Mouse (Mus musculus) heart, embryonic 10.5 days (tissue): ENCODE data around the gene Add3. TPM values are rescaled to one million over a fixed set of nuclear protein-coding genes. Genes with fewer than 3 reads are reported as not detected.
A peak's percentile ranks its signal among the peaks of the same experiment; 100 is the strongest.

Experiments
- DNase-seq: peaks from one replicate; pipeline ENCODE4 v3.0.0-alpha.2; 2017; ENCODE audit warnings: low spot score
- H3K27ac ChIP-seq: fragments of 300-500 bp; sonication (generic); 2 replicates; pipeline ENCODE4 v1.5.1; 2016; ENCODE audit warnings: mild to moderate bottlenecking
- H3K27me3 ChIP-seq: fragments of 300-500 bp; sonication (generic); 2 replicates; pipeline ENCODE4 v1.6.1; 2016; ENCODE audit warnings: mild to moderate bottlenecking; ENCODE audit not compliant: poor library complexity, insufficient read depth, severe bottlenecking
- H3K36me3 ChIP-seq: fragments of 300-500 bp; sonication (generic); 2 replicates; pipeline ENCODE4 v1.6.1; 2016; ENCODE audit warnings: mild to moderate bottlenecking, moderate library complexity
- H3K4me1 ChIP-seq: fragments of 300-500 bp; sonication (generic); 2 replicates; pipeline ENCODE4 v1.6.1; 2016; ENCODE audit warnings: mild to moderate bottlenecking
- H3K4me3 ChIP-seq: fragments of 300-500 bp; sonication (generic); 2 replicates; pipeline ENCODE4 v1.5.1; 2016; ENCODE audit warnings: mild to moderate bottlenecking, moderate library complexity
- H3K9me3 ChIP-seq: fragments of 300-500 bp; sonication (generic); 2 replicates; pipeline ENCODE4 v1.6.1; 2016; ENCODE audit warnings: mild to moderate bottlenecking, moderate library complexity
- WGBS: fragments of 180-500 bp; shearing (Covaris S2); methylation state at CpG from one replicate; pipeline ENCODE4 v1.1.7; 2016; 5-methylcytosine and 5-hydroxymethylcytosine counted together
- polyA plus RNA-seq: library from polyadenylated mRNA; unstranded; fragments of >200 nt; fragmentation: Nextera tagmentation; extraction: Ambion mirVana; gene quantifications from 2 replicates; pipeline ENCODE4 v1.2.1, GENCODE M21; 2016

Add3 gene
- polyA plus RNA-seq, 1 experiment from 2014 or later: 128 TPM

DNA sequence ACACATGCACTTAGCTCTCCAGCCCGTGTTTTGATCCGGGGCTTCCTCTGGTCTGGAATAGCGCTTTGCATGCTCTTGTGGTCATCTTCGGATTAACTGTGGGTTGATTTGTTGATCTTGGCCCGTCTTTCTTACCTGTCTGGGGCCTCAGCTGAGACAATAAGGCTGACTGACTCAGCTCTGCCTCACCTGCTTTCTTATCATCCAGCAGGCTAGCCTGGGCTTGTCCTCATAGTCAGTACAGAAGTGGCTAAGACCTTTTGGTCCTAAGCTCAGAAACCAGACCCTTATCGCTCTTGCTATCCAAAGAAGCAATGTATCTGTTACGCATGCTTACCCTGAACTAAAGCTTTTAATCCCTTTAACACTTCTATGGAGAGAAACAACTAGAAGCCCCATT is 143.5 kb downstream of the Add3 start:
- DNase-seq: peak; percentile 70
- H3K9me3 ChIP-seq: no peaks in the 10 kb centered on the region
- H3K27me3 ChIP-seq: no peaks in the 10 kb centered on the region
- 80% methylated on average over 7 of the region's 7 CpGs for WGBS
- H3K4me1 ChIP-seq: peaks cover 32% of the 10 kb centered on the region
- no peaks in the 10 kb centered on the region for H3K36me3 ChIP-seq
- no peak overlapping the region for H3K4me3 ChIP-seq
- 0 out of 2 replicates have a peak overlapping the region, but pooled peaks have one; percentile 49 for H3K27ac ChIP-seq

- H3K9me3 ChIP-seq: no peaks in the 10 kb centered on the region
- no peak overlapping the region for H3K4me3 ChIP-seq
- peak overlapping the region; percentile 49; the same call in 1 of the 2 replicates for H3K27ac ChIP-seq
- no peaks in the 10 kb centered on the region for H3K36me3 ChIP-seq
- peaks cover 24% of the 10 kb centered on the region for H3K4me1 ChIP-seq
- H3K27me3 ChIP-seq: no peaks in the 10 kb centered on the region
- no peak for DNase-seq
- 38% methylated on average over 20 of the region's 20 CpGs for WGBS
Measured at GRCm38 (mm10) chr19:53284268-53285208, 144.3 kb downstream of the Add3 start.

- H3K27ac ChIP-seq: 0 out of 2 replicates have a peak overlapping the region, but pooled peaks have one; percentile 22
- DNase-seq: no peak
- WGBS: 61% methylated on average over 23 of the region's 23 CpGs
- H3K4me3 ChIP-seq: no peak overlapping the region
- no peaks in the 10 kb centered on the region for H3K36me3 ChIP-seq
- no peaks in the 10 kb centered on the region for H3K9me3 ChIP-seq
- peaks cover 29% of the 10 kb centered on the region for H3K4me1 ChIP-seq
- H3K27me3 ChIP-seq: no peaks in the 10 kb centered on the region
Measured at GRCm38 (mm10) chr19:53296331-53297254, 156.3 kb downstream of the Add3 start.

Other genes with a start within 250 kb of the Add3 start
- 193 and 211 TPM in 2 replicates for gene Xpnpep1, start 100.2 kb upstream of the Add3 start, polyA plus RNA-seq
- 27.7 and 28.7 TPM in 2 replicates for gene Mxi1, start 170.1 kb downstream of the Add3 start, polyA plus RNA-seq
- gene Gm10197, start 231.3 kb downstream of the Add3 start, polyA plus RNA-seq: not detected in 2 replicates